Mouse (Mus musculus) gonadal fat pad, adult 2 months (tissue): ENCODE data around the gene Tmem119. TPM values are rescaled to one million over a fixed set of nuclear protein-coding genes. Genes with fewer than 3 reads are reported as not detected.

ENCODE experiments used
- DNase-seq: peaks from one replicate; pipeline ENCODE4 v3.0.0-alpha.2; 2012; ENCODE audit warnings: low read depth
- polyA plus RNA-seq: library from polyadenylated mRNA; depleted of rRNA; stranded (reverse); fragments of >200 nt; gene quantifications from 2 replicates; pipeline ENCODE4 v1.2.3, GENCODE M21; 2012; rRNA removed

Gene Tmem119
- polyA plus RNA-seq, result 16.5 and 18.7 TPM in 2 replicates

DNA sequence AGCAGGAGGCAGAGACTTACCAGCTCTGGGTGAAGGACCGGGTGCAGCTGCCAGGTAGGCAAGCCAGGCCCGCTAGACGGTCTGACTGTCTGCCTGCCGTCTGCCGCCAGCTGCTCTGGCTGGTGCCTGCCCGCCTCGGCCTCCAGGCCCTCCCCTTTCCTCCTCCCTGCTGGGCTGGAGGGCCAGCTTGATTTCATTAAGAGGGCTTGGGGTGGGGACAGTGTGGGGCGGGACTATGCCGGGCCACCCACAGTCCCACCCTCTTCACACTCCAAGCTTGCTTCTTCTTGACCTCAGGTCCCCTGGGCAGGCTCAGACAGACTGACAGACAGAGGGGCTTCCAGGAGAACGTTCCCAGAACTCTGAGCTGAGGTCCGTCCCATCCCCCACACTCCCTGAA is at the start of gene Tmem119:
Gene Tmem119, minus strand, starts transcription at position 237 of the 400 bp plus-strand sequence.
- no peak for DNase-seq

DNA sequence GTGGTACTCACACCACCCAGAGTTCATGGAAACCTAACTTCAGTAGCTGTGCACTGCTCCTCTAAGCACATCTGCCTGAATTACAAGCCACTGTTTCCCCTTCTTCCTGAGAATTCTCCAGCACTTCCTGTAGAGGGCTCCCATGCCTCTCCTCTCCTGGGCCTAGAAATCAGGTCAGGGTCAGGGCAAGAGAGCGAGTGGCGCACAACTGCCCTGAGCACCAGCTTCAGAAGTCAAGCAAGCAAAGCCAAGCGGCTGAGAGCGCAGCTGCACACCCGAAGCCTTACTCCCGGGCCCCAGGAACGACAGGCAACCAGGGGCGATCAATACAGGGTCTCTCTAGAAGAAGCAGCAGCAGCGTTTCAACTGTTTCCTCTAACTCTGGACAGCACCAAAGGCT is 47.3 kb upstream of the Tmem119 start:
- no peak for DNase-seq

DNA sequence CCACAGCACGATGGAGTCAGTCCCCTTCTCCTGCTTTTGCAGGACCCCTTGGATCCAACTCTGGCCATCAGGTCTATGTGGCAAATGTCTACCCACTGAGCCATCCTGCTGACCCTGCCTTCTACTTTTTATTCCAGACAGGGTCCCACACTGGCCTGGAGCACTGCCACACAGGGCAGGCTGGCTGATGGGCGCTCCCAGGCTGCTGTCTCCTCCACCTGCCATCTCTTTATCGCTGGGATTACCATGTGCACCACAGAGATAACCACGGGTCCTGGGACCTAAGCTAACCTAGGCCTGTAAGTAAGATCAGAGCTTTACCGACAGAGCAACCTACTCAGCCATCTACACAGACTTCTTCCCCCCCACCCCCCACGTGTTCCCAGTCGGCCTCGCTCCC is 46.3 kb upstream of the Tmem119 start:
- DNase-seq, result no peak

DNA sequence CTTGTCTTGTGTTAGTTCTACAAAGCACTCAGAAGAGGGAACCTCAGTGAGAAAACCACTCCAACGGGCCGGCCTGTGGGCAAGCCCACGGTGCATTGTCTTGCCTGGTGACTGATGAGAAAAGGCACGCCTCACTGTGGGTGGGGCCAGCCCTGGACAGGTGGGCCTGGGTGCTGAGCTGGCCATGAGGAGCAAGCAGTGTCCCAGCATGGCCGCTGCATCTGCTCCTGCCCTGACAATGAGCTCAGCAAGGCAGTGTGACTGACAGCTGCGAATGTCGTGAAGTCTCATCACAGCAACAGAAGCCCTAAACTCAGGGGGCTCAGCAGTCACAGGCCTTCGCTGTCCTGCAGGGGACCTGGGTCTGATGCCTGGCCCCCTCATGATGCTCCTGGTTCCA is 45.3 kb upstream of the Tmem119 start:
- DNase-seq, result no peak

DNA sequence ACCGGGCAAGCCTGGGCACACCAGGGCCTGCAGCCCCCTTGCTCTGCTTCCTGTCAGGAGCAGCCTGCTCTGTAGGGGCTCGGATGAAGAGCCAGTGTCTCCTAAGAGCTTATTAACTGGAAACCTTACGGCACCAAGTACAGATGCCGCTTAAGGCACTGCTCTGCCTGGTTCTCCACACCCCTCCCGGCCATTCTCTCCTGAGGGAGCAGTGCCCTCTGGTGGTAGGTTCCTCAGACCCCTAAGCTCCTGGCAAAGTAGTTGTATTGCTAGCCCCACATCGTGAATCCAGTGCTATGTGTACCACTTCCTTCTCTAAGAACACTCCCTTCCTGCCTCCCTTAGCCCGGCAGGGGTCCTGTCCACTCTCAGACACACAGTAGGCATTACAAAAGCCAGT is 44.4 kb upstream of the Tmem119 start:
- DNase-seq, result no peak

DNA sequence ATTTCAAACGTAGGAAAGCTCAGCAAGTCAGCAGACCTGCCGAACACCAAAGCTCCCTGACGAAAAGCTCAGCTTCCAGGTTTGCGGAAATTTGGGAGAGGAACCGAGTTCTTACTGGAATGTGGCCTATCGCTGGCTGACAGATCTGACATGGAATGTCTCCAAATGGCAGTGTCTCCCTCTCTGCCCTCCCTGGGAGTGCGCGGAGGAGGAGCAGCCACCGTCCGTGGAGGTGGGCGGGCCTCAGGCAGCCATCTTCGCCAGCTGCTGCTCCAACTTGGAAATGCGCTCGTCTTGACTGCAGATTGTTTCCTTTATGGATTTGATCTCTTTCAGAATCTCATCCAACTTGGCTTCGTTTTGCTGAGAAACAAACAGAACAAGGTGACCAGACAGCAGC is 43.8 kb upstream of the Tmem119 start:
- no peak for DNase-seq

DNA sequence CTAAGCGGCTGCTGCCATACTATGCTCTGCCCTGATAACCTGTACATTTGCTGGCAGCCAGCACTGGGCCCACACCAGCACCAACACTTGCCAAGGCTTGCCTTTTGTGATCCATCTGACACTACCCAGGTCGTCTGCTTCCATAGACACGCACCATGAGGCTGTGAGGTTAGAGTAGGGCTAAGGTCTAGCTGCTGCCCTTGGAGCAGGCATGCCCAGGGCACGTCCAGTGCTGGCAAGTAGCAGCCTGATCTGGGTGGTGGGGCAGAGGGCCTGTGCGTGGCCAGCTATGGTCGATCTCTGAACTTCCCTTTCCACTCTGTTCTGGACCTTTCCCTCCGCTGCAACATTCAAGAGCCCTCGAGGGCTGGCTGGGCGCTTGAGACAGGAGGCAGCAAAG is 42.6 kb upstream of the Tmem119 start:
- DNase-seq, result no peak

DNA sequence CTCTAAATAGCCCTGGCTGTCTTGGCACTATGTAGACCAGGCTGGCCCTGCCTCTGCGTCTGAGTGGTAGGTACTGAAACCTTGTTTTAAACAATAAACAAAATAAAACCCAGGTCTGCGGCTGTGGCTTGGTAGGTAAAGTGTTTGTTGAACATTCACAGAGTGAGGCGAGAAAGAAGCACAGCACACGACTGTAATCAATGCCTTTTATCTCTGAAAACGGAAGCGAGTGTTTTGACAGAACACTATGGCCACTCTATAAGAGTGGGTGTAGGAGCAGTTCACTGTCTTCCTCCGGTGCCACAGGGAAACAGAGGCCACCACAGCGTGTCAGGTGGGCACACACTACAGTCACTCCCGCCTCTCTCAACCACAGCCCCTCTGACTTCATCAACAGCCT is 41.9 kb upstream of the Tmem119 start:
- DNase-seq, result no peak

DNA sequence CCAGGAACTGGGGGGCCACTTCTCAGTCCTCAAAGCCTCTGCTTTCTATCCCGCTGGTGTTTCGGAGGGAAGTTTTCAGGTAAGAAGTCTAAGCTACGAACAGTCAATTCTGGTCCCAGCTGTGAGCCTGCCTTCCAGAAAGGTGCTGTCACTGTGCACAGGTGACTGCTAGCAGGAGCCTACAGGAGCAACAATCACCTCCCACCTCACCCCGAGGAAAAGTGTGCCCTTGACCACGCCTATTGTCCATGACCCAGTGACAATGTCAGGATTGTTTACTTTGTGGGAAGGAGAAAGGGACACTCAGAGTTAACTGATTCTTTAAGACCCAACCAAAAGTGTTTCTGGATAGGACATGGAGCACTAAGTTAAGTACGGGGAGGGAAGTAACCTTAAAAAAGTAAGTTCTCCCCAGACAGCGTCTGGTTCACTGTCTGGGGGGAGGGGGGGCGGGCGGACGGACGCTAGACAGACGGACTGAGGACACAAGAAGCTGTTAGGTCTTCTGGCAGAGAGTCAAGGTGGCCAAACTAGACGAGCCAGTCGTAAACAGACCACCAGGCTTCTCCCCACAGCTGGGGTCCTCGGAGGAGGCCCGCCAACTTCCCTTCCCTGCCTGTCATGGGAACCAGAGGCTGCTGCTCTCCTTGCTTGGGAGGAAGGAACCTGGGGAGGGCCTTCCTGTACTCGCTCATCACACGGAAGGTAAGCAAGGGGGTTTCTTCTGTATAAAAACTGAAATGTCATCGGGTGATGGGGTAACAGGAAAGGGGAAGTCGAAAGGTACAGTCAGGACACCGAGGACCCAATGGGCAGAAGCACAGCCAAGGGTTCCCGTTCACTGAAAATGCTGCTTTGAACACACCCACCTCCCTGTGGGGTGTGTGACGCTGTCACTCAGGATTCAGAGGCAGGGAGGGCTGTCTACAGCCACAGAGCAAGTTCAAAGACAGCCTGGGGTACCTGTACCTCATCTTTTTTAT is 41.2 kb upstream of the Tmem119 start:
- no peak for DNase-seq

DNA sequence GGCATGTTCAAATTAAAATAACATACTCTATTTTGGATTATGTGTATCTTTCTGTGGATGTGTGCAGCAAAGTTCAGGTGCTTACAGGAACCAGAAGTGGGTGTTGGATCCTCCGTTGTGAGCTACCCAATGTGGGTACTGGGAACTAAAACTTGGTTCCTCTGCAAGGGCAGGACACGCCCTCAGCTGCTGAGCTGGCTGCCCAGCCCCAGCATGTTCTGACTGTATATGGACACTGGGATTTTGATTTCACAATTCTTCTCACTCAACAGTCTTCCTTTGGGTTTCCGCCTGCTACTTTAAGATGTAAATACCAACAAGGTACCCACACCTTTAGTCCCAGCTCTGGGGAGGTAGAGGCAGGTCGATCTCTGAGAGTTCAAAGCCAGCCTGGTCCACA is 40.1 kb upstream of the Tmem119 start:
- DNase-seq, result no peak

DNA sequence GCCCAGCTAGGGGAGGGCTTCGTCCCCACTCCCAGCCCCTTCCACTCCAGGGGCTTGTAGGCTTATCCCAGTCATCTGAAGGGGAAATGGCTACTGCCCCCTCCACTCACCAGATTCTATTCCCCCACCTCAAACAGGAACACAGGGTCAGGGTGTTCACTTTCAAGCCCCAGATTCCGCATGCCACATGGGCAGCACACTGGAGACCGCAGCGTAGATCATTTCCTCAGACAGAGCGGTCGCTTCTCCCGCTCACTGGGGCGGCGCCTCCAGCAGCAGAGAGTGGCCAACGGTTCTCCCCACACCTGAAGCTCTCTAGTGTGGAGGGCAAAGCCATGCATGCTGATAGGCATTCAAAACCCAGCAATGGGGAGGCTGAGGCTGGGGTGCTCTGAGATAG is 36.6 kb upstream of the Tmem119 start:
- DNase-seq, result no peak

DNA sequence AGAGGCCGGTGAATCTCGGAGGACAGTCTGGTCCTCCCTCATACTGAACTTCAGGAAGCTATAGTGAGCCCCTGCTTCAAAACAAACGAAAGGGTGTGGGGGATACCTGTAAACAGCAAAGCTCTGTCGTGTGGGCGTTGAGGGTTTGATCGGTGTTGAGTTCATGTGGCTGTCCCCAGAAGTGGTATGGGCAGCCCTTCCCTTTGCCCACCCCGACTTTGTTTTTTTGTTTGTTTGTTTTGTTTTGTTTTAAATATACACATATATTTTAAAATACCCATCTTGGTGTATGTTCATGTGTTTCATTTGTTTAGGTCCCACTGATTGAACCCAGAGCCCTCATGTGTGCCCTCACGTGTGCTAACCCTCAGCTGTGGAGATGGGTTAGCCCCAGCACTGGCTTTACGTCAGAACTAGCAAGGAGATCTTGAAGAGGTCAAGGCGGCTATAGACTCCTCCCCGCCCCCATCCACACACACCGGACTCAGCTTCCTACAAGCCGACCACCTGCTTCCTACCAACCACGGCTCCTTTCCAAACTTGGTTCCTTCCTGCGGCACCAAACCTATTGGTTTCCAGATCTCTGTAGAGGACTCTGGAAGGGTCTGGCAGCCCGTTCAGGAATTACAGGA is 33.1 kb upstream of the Tmem119 start:
- no peak for DNase-seq

DNA sequence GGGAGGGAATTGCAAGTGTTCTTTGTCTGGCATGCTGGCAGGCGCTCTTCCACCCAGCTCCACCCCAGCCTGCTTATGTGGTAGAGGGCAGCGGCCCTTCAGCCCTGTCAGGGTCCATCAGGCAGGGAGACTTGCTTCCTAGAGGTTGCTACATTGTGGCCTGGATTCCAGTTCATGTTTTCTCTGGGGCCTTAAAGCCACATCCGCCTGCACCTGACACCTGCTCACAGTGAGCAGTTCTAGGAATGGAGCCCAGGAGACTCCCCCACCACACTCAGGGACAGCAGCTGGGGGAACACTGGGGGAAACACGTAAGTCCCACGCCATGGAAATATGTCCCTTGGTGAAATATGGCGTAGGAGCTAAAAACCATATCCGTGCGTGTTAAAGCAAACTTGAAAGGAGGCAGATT is 32.2 kb upstream of the Tmem119 start, which contains the start of gene Selplg:
Gene Selplg, minus strand, starts transcription at position 155 of the 412 bp plus-strand sequence.
- DNase-seq, result no peak

DNA sequence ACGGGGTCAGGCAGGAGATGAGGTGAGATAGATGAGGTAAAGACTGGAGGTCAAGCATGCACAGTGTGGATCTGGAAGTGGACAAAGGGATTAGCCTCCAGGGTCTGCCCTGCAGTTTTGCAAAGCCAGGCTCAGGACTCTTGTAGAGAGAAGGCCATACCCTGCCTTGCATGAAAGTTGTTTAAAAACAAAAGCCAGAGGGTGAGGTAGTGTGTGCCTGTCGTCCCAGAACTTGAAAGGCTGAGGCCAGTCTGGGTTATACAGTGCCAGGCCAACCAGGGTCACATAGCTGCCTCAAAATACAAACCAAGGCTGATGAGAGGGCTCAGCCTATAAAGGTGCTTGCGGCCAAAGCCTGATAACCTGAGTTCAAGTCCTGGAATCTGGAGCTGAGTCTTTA is 31.4 kb upstream of the Tmem119 start:
- DNase-seq, result no peak

DNA sequence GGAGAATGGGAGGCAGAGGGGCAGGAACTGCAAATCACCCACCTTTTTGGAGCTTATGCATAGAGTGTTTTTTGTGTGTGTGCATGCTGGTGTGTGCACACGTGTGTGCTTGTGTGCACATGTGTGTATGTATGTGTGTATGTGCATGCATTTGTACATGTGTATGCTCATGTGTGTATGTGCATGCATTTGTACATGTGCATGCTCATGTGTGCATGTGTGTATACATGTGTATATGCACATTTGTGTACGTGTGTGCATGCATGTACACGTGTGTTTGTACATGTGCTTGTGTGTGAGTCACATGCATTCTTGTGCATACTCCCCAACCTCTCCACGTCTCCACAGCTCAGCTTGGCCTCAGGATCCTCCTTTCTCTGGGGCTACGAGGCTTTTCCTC is 30.5 kb upstream of the Tmem119 start:
- DNase-seq, result no peak

DNA sequence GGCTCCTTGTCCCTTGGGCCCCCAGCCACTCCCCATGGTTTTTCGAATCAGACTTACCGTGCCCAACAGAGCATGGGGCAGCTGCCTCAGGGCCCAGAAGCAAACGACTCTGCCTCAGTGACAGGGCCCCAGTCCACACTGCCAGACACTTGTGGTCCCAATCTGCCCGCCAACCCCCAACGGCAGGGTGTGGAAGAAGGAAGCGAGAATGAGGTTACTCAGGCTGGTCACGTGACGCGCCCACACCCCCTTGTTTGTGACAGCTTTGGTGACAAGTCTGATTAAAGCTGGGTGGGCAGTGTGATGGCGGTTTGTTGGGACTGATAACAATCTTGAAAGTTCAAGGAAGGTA is 30.0 kb upstream of the Tmem119 start:
- no peak for DNase-seq

DNA sequence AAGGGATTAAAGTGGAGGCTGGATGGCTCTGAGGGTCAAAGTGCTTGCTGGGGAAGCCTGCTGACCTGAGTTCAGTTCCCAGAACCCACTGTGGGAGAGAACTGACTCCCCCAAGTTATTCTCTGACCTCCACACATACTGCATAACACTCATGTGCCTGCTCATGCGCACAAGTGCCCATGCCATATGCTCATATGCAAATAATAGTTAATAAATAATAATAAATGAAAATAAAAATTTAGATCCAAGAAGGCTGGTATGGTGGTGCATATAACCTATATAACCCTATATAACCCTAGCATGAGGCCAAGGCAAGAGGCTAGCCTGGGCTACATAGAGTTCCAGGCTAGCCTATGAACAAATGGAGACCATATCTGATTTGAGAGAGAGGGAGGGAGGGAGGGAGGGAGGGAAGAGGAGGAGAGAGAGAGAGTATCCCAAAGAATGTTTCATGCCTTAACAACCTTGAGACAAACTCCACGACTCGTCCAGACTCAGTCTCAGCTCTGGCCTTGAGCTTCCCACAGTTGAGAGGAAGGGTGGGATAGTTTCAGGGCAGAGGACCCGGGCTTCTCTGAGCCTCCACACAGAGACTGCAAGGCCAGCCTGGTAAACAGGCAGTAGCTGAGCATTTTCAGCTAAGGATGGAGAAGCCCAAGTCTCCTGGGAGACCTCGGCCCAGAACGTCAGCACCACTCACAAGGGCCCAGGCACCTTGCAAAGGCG is 29.4 kb upstream of the Tmem119 start:
- no peak for DNase-seq

DNA sequence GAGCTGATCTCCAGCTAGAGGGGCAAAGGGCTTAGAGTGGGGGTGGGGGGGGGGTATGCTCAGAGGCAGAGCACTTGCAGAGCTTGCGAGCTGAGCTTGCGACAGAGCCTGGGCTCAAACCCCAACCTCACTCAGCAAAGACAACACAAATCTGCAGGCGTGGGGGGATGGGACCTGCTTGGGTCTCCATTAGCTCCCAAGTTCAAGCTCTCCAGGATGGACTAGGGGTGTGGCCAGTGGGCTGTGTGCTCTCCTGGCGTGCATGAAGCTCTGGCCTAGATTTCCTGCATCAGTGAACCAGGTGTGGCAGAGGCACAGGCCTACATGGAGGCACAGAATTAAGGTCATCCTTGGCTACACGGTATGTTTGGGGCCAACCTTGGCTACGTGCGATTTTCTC is 28.2 kb upstream of the Tmem119 start:
- DNase-seq, result no peak

DNA sequence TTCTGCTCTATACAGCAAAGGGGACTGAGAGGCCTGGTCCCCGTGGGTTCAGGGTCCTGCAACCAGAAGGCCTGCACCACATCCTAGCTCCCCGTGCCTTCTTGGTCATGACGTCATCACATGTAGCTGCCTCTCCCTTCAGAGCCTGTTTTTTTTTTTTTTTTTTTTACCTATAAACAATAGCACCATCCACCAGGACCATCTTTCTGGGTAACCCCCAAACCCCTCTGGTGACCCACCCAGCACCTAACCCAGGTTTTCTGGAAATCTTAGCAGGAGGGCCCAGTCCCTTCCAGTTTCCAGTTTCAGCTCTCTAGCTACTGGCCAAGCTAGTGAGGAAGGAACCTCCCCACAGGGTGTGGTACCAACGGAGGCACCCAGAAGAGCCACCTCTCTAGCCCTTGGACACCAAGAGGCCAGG is 27.7 kb upstream of the Tmem119 start:
- no peak for DNase-seq

DNA sequence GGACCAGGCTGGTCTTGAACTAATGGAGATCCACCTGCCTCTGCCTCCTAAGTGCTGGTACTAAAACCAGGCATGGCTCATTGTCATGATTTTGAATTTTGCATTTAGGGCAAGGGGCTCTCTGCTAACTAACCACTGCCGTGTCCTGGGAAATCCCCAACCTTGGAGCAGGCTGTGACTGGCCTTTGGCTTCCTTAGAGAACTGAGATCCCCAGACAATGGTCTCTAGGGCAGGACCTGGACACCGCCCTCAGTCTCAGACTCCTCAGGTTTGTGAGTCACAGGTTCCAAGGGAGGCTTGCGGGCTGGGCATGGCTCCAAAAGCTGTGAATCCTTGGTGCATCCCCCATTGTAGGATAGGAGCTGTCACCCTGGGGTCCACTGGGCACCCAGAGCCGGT is 26.3 kb upstream of the Tmem119 start:
- no peak for DNase-seq

DNA sequence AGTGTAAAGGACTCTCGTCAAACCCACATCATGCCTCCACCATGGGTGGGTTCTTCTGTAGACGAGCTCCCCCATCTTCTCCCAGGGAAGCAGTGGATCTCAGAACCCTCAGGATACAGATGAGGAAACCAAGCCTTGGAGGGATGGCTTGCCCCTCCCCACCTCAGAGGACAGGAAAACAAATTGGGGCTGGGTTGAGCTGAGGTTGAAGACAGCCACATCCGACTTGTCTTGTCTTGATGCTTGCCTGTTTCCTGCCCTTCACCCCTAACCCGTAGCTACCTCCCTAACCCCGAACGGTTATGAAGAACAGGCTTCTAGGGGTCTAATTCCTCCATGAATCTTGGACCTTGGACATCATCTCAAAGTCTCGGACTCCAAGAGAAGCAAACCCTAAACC is 25.2 kb upstream of the Tmem119 start:
- DNase-seq, result no peak

DNA sequence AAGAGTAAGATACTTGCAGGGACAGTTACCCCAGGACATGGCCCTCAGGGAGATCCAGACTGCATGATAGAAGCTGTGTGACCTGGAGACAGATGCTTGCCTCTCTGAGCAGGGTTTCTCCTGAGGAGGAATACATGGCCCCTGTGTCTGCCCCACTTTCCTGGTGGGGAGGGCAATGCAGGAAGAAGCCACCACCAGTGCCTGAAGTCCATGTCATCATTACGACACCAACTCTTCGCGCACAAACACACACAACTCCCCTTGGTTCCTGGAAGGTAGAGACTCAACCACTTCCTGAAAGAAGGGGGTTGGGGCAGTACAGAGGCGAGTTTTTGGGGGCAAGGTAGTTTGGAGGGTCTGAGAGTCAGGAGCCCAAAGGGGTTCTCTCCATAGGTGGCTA is 23.9 kb upstream of the Tmem119 start:
- DNase-seq, result no peak

DNA sequence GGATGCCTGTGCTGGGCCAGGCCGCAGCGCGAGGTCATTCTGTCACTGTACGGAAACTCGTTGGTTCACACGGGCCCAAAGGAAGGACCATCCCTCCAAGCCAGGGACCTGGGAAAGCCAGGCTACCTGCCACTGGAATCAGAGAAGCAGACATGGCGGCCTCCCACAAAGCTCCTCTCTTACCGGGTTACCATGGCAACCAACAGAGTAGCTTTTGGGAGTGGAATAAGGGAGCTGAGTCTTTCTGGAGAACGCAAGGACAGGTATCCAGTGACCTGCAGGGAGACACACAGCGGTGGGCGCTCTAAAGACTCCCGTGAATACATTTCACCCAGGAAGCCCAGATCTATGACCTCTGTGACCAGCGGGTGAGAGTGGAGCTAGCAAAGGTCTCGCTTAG is 18.3 kb upstream of the Tmem119 start:
- no peak for DNase-seq
